Mouse (Mus musculus): Measurements from ENCODE around the gene Fbxl15. TPM values are rescaled to one million over a fixed set of nuclear protein-coding genes. Genes with fewer than 3 reads are reported as not detected.

Fbxl15 gene
- total RNA-seq, 2 experiments from 2014 or later: 2.7 to 2.9 TPM

- no peak for DNase-seq
- intact Hi-C loops (cut with DNase I): loop anchor here (5.0 kb wide), 1 partner anchor 220 kb away; no protein-coding TSS in a partner anchor
These were observed 20.2 kb upstream of the Fbxl15 start for GRCm38 (mm10) chr19:46307781-46308180.

- intact Hi-C loops (cut with DNase I): loop anchor here (5.0 kb wide), 1 partner anchor 221 kb away; no protein-coding TSS in a partner anchor
These were observed 19.7 kb upstream of the Fbxl15 start for GRCm38 (mm10) chr19:46308303-46308702.

GRCm38 (mm10) chr19:46308706-46309435 is 19.1 kb upstream of the Fbxl15 start:
- intact Hi-C loops (cut with DNase I): loop anchor here (5.0 kb wide), 1 partner anchor 222 kb away; no protein-coding TSS in a partner anchor
- DNase-seq: peak; percentile 76 to 78

More at GRCm38 (mm10) chr19:46308303-46308702, 19.7 kb upstream of the Fbxl15 start:
- DNase-seq: no peak

- DNase-seq: no peak
- intact Hi-C loops (cut with DNase I): loop anchor here (2.0 to 5.0 kb wide), 2 partner anchors 17 to 222 kb away; partner anchors contain the start of gene Psd
These were observed 18.2 kb upstream of the Fbxl15 start for GRCm38 (mm10) chr19:46309651-46310305.

GRCm38 (mm10) chr19:46310312-46310865 is 17.6 kb upstream of the Fbxl15 start:
- DNase-seq: no peak
- intact Hi-C loops (cut with DNase I): loop anchor here (2.0 kb wide), 1 partner anchor 16 kb away; the partner anchor contains the start of gene Psd

GRCm38 (mm10) chr19:46311341-46311740 is 16.6 kb upstream of the Fbxl15 start:
- DNase-seq: peak in 1 of 2 experiments; percentile 8
- intact Hi-C loops (cut with DNase I): loop anchor here (2.0 kb wide), 1 partner anchor 15 kb away; the partner anchor contains the start of gene Psd

GRCm38 (mm10) chr19:46312566-46312965 is 15.4 kb upstream of the Fbxl15 start:
- intact Hi-C loops (cut with DNase I): no loop called here
- DNase-seq: no peak

- DNase-seq: no peak
- intact Hi-C loops (cut with DNase I): no loop called here
These were observed 14.9 kb upstream of the Fbxl15 start for GRCm38 (mm10) chr19:46313116-46313515.

GRCm38 (mm10) chr19:46313591-46313990 is 14.4 kb upstream of the Fbxl15 start:
- no peak for DNase-seq
- intact Hi-C loops (cut with DNase I): no loop called here

- intact Hi-C loops (cut with DNase I): no loop called here
- no peak for DNase-seq
These were observed 13.8 kb upstream of the Fbxl15 start for GRCm38 (mm10) chr19:46314151-46314601.

GRCm38 (mm10) chr19:46314872-46315742 is 12.9 kb upstream of the Fbxl15 start:
- no peak for DNase-seq
- intact Hi-C loops (cut with DNase I): no loop called here

- no peak for DNase-seq
- intact Hi-C loops (cut with DNase I): no loop called here
These were observed 12.0 kb upstream of the Fbxl15 start for GRCm38 (mm10) chr19:46315752-46316610.

- DNase-seq: no peak
- intact Hi-C loops (cut with DNase I): no loop called here
These were observed 11.0 kb upstream of the Fbxl15 start for GRCm38 (mm10) chr19:46316846-46317545.

- intact Hi-C loops (cut with DNase I): no loop called here
- DNase-seq: no peak
These were observed 10.5 kb upstream of the Fbxl15 start for GRCm38 (mm10) chr19:46317546-46317885.

GRCm38 (mm10) chr19:46318031-46318471 is 9.9 kb upstream of the Fbxl15 start:
- intact Hi-C loops (cut with DNase I): no loop called here
- peak in 1 of 2 experiments; percentile 13 for DNase-seq

- intact Hi-C loops (cut with DNase I): no loop called here
These were observed 9.2 kb upstream of the Fbxl15 start for GRCm38 (mm10) chr19:46318586-46319378.

GRCm38 (mm10) chr19:46320076-46320785 is 7.8 kb upstream of the Fbxl15 start:
- DNase-seq: peak in 1 of 2 experiments; percentile 8
- intact Hi-C loops (cut with DNase I): no loop called here

More at GRCm38 (mm10) chr19:46318586-46319378, 9.2 kb upstream of the Fbxl15 start:
- DNase-seq: peak in 1 of 2 experiments; percentile 29
